Mouse (Mus musculus): ENCODE measurements around the gene Bud13.

The Bud13 gene

GRCm38 (mm10) chr9:46282631-46283436 is at the start of gene Bud13:
Gene Bud13 (plus strand): TSS chr9:46283008.
- peak; percentile 93 for DNase-seq (ENCODE audit: low spot score)

DNA sequence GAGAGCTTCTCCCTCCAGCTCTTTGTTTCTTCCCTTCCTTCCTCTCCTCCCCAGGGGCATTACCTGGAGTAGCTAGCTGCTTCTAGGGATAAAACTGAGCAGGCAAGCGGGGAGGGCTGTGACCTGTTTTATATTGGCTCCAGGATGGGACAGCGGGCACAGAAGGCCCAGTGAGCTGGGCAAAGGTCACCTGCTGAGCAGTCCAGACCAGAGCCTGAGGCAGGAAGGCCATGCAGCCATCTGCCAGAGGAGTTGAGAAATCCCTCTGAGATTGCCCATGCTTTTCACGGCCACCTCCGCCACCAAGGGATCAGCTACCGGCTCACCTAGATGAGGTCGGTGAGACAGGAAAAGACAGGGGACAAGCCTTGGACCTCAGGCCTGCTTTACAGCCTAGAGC is 47.6 kb upstream of the Bud13 start:
- DNase-seq (ENCODE audit: low spot score): no peak

GRCm38 (mm10) chr9:46235596-46235648 is 47.4 kb upstream of the Bud13 start, which contains the start of gene Apoc3:
Gene Apoc3 (minus strand): TSS chr9:46235636.
- no peak for DNase-seq (ENCODE audit: low spot score)

DNA sequence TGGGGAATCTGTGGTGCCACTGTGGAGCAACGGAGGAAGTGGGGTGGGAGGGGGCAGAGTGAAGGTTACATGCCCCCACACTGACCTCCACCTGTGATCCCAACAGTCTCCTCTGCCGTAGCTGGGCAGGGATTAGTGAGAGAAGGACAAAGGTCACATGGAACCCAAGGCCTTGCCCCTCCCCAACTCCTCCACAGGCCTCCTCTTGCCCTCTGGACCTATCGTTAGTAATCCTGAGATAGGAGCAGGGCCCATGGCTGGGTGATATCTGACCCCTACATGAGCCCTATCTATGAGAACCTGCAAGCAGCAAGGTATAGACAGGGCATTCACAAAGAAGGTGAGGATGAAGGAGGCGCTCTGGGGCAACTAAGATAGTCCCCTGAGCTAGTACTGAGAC is 47.2 kb upstream of the Bud13 start:
- DNase-seq (ENCODE audit: low spot score): no peak

DNA sequence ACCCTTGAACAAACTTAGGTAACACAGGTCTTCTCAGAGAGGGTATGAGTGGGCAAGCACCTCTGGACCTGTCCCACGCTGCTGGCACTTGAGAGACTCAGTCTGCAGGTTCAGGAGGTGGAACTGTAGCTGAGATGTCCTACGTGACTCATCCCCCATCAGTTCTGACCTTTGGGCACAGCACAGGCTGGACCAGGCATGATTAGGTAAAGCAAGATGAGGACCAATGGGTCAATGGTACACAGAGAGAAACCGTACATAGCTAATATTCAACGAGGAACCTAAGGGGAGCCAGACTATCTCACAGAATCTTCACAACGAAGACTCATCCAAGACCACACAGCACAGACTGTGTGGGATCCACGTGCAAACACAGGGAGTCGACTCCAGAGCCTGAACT is 44.0 kb upstream of the Bud13 start:
- no peak for DNase-seq (ENCODE audit: low spot score)

GRCm38 (mm10) chr9:46240526-46241153 is 42.2 kb upstream of the Bud13 start, which contains the start of gene Apoa4:
Gene Apoa4 (plus strand): TSS chr9:46240696.
- DNase-seq (ENCODE audit: low spot score): no peak

- no peak for DNase-seq (ENCODE audit: low spot score)
Measured at GRCm38 (mm10) chr9:46241818-46242217, 41.0 kb upstream of the Bud13 start.

DNA sequence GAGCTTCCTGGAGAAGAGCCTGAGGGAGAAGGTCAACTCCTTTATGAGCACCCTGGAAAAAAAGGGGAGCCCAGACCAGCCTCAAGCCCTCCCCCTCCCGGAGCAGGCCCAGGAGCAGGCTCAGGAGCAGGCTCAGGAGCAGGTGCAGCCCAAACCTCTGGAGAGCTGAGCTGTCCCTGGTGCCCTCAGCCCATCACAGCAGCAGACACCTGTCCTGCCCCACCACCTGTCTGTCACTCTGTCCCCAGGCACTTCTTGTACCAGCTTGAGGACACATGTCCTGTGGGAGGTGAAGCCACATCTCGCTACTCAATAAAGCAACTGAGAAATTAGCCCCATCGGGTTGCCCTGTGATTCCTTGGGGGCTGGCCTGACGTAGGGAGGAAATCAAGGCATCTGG is 39.7 kb upstream of the Bud13 start:
- DNase-seq (ENCODE audit: low spot score): no peak

DNA sequence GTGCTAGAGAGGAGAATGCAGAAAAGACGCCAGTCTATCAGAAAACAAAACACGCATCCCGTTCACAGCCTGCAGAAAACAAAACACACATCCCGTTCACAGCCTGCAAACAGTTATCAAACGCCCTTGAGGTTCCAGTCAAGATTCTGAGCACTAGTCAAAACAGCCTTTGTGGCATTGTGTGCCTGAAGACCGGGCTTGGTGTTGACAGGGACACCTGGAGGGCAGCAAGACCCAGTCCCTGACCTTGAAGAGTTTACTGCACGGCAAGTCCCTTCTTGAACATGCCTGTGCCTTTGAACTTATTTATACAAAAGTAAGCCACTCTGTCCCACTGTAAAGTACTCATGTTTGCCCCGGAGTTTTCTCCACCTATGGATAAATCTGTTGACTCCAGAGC is 39.2 kb upstream of the Bud13 start:
- no peak for DNase-seq (ENCODE audit: low spot score)

GRCm38 (mm10) chr9:46246752-46247324 is 36.0 kb upstream of the Bud13 start:
- DNase-seq (ENCODE audit: low spot score): no peak

GRCm38 (mm10) chr9:46256177-46256576 is 26.6 kb upstream of the Bud13 start:
- no peak for DNase-seq (ENCODE audit: low spot score)

DNA sequence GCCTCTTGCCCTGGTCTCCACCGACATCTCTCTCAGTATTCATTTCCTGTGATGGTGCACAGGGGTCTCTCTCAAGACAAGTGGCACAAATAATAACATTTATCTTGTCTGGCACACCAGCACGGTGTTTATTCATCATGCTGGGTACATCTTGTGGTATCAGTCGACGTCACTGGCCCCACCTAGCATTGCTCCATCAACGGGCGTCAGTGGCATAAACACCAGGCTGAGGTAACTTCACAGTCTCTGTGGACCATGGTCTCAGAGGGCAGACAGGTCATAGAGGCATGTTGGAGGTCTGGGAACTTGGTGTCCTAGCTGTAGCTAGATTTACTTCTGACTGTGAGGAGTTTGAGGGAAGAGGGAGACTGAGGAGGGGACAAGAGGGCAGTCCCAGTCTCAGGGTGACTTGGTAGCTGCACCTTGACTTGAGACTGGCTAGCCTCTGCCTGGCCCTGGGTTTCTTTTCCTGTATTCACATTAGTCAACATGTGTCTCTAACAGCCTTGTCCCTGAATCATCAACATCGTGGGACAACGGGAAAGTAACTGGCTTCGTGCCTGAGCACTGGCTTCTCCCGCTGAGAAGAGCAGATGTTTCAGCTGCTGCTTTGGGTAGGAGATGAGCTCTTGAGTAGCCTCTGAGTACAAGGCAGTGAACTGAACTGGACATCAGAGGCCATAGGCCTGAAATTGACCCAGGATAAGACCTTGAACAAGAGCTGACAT is 26.0 kb upstream of the Bud13 start:
- no peak for DNase-seq (ENCODE audit: low spot score)

DNA sequence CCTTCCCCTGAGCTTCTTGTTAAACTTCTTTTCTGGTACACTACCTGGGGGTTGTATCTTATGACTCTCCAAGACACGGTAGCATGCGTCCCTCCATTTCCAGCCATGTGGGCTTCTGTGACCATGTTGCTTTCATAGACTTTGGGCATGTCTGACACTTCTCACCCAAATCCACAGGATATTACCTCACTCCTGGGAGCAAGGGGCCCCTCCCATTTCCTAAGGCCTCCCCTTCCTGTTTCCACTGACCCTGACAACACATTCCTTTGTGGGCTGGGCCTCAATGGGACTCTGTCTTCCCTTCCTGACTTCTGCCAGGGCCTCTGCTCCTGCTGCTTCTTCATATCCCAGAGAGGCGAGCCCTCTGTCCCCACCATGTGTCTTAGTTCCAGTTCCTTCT is 25.3 kb upstream of the Bud13 start:
- DNase-seq (ENCODE audit: low spot score): no peak

GRCm38 (mm10) chr9:46259111-46259510 is 23.7 kb upstream of the Bud13 start:
- no peak for DNase-seq (ENCODE audit: low spot score)

DNA sequence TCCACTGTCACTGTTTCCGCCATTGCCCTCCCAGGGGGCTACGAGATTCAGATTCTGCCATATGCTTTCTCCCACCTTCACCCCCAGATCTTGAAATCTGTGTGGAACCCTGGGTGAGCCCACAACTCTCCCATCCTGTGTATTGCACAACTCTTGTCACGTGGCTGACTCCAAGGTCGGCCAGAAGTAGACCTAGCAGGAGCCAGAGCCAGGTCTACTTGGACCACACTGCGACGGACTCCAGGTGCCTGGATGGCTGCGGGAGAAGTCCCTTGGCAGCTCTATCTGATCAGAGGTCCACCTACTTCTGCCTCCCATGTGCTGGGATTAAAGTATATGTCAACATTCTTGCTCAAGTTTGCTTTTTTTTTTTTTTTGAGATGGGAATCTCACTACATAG is 21.7 kb upstream of the Bud13 start:
- DNase-seq (ENCODE audit: low spot score): no peak

DNA sequence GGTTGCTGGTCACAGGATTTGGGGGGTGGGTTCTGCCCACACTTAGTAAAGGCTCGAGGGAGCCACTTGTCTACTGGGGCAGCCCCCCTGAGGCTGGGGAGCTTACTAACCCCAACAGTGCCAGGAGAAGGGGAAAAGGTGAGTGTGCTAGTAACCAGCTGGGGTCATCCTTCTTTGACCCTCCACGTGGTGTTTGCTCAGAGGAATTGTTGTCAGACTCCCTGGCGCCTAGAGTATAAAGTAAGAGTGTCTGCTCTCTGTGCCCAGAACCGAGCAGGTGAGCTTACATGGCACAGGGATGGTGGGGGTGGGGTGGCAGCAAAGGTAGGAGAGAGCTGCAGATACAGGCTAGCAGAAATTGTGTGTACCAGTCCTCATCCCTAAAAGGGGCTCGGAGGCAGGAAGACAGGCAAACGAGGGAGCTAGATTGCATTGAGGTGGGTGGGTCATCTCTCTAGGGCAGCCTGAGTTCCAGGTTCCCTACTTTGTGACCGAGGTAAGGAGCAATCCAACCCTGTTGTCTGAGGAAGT is 14.4 kb upstream of the Bud13 start, which contains the start of gene Apoa5:
Gene Apoa5, plus strand, starts transcription at position 291 of the 531 bp plus-strand sequence.
- no peak for DNase-seq (ENCODE audit: low spot score)

- DNase-seq (ENCODE audit: low spot score): no peak
Measured at GRCm38 (mm10) chr9:46269125-46269524, 13.7 kb upstream of the Bud13 start.

DNA sequence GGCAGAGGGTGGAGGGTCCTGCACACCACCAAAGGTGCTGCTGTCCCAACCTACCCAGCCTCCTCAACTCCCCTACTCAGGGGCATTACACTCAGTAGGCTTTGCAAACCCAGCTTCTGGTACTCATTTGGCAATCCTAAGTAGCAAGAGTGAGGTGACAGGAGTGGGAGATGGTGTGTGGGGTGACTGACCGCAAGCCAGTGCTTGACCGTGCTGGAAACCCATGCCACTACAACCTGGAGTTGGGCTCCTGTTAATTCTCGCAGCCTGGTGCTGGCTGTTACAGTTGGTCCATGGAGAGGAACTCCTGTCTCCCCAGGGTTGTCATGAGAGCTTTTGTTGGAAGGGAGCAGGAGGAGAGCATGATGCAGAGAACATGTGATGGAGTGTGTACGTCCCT is 12.0 kb upstream of the Bud13 start:
- no peak for DNase-seq (ENCODE audit: low spot score)

DNA sequence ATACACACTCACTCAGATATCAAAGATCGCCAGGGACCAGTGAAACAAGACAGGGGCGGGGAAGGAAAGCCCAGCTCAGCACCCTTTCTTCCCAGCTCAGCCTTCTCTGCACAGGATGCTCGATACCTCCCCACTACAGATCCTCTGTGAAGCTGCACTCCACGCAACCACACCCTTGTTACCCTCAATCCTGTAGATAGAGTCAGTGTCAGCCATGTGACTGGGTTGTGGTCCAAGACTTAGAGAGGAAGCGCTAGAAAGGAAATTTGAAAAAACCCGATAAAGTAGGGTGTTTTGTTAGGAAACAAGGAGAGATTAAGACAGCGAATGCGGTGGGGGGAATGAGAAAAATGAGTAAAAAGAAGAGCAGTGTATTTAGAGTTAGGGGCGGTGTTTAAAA is 10.7 kb upstream of the Bud13 start:
- DNase-seq (ENCODE audit: low spot score): no peak

DNA sequence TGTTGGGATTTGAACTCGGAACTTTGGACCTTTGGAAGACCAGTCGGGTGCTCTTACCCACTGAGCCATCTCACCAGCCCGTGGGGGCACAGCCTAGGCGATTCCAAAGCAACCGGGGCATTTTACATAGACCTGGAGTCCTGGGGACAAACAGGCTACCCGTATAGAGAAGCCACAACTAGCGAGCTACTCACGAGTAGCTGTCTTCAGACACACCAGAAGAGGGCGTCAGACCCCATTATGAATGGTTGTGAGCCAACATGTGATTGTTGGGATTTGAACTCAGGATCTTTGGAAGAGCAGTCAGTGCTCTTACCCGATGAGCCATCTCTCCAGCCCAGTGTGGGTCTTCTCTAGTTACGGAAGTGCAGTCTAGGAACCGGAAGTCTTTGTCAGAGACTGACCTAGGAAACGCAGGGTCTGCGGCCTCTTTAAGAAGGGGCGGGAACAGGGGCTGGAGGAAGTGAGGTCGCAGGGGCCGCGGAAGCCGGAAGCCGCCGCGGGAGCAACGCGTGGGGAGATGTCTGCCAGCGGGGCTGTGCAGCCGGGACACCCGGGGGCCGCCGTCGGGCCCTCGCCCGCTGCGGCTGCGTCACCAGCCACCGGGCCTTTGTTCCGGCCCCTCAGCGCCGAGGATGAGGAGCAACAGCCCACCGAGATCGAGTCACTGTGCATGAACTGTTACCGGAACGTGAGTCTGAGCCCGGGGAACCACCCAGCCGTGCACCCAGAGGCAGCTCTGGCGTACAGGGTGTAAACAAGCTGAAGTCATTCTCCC is 9.9 kb upstream of the Bud13 start, which contains the start of gene Zpr1:
Gene Zpr1, plus strand, starts transcription at position 388 of the 778 bp plus-strand sequence.
- DNase-seq (ENCODE audit: low spot score): peak; percentile 89

DNA sequence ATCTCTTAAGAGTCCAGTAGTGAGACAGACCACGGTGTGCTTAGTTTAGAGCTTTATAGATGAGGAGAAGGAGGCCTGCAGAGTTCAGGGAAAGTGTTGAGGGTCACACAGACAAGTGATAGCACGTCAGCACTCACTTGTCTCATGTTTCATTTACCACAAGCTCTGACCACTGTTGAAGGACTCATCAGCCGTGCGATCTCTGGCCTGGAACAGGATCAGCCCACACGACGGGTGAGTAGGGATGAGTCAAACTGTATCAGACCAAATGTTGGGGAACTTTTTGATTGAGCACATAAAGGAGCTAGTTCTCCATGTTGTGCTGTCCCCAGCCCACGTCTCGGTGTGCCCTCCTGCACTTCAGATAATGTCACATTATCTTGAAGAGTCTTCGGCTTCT is 8.3 kb upstream of the Bud13 start:
- DNase-seq (ENCODE audit: low spot score): no peak

- DNase-seq (ENCODE audit: low spot score): no peak
Measured at GRCm38 (mm10) chr9:46298381-46298780, 15.6 kb downstream of the Bud13 start.

Data from testis, postnatal 14 days (tissue).